Mouse (Mus musculus) layer of hippocampus, adult 11-12 months (tissue): Measurements from ENCODE around the gene Ugt1a5.

Experiments used
- DNase-seq: peaks from one replicate; pipeline ENCODE4 v3.0.0; 2022; ENCODE audit warnings: low spot score

Gene Ugt1a5

GRCm38 (mm10) chr1:88240072-88240471 is 74.3 kb downstream of the Ugt1a5 start:
- no peak for DNase-seq

GRCm38 (mm10) chr1:88240579-88240978 is 74.8 kb downstream of the Ugt1a5 start:
- DNase-seq, result no peak

- no peak for DNase-seq
Measured at GRCm38 (mm10) chr1:88243861-88244260, 78.0 kb downstream of the Ugt1a5 start.

- DNase-seq, result no peak
Measured at GRCm38 (mm10) chr1:88245881-88246280, 80.1 kb downstream of the Ugt1a5 start.

GRCm38 (mm10) chr1:88246386-88246785 is 80.6 kb downstream of the Ugt1a5 start:
- no peak for DNase-seq

GRCm38 (mm10) chr1:88247660-88248059 is 81.8 kb downstream of the Ugt1a5 start:
- no peak for DNase-seq

GRCm38 (mm10) chr1:88248658-88249057 is 82.8 kb downstream of the Ugt1a5 start:
- DNase-seq, result no peak

- no peak for DNase-seq
Measured at GRCm38 (mm10) chr1:88249596-88249995, 83.8 kb downstream of the Ugt1a5 start.

GRCm38 (mm10) chr1:88250023-88250422 is 84.2 kb downstream of the Ugt1a5 start:
- no peak for DNase-seq

- no peak for DNase-seq
Measured at GRCm38 (mm10) chr1:88253106-88253505, 87.3 kb downstream of the Ugt1a5 start.

- no peak for DNase-seq
Measured at GRCm38 (mm10) chr1:88253540-88253939, 87.7 kb downstream of the Ugt1a5 start.

- no peak for DNase-seq
Measured at GRCm38 (mm10) chr1:88254793-88255465, 89.1 kb downstream of the Ugt1a5 start.

- DNase-seq, result no peak
Measured at GRCm38 (mm10) chr1:88255466-88255857, 89.7 kb downstream of the Ugt1a5 start.

GRCm38 (mm10) chr1:88255989-88256754 is 90.4 kb downstream of the Ugt1a5 start:
- no peak for DNase-seq

GRCm38 (mm10) chr1:88256886-88257663 is 91.3 kb downstream of the Ugt1a5 start:
- DNase-seq, result no peak

GRCm38 (mm10) chr1:88257681-88258080 is 91.9 kb downstream of the Ugt1a5 start:
- DNase-seq, result no peak

- DNase-seq, result no peak
Measured at GRCm38 (mm10) chr1:88258361-88258760, 92.5 kb downstream of the Ugt1a5 start.

- no peak for DNase-seq
Measured at GRCm38 (mm10) chr1:88258881-88259642, 93.2 kb downstream of the Ugt1a5 start.

- no peak for DNase-seq
Measured at GRCm38 (mm10) chr1:88259643-88260024, 93.8 kb downstream of the Ugt1a5 start.

GRCm38 (mm10) chr1:88260114-88260513 is 94.3 kb downstream of the Ugt1a5 start:
- DNase-seq, result no peak

GRCm38 (mm10) chr1:88260604-88261377 is 95.0 kb downstream of the Ugt1a5 start:
- DNase-seq, result no peak
